Mouse (Mus musculus) CH12.LX (cell line): ENCODE measurements around the gene Pla2g10. TPM values are rescaled to one million over a fixed set of nuclear protein-coding genes. Genes with fewer than 3 reads are reported as not detected.

Source experiments
- DNase-seq: peaks from one replicate; pipeline ENCODE4 v3.0.0-alpha.2; 2013; ENCODE audit errors: extremely low read depth
- H3K27ac ChIP-seq: 2 replicates; pipeline ENCODE4 v1.5.1; 2012; ENCODE audit warnings: low read depth, mild to moderate bottlenecking, control low read depth, moderate library complexity; ENCODE audit not compliant: insufficient read depth
- H3K27me3 ChIP-seq: replicated peaks from 2 replicates; pipeline ENCODE3; 2012; ENCODE audit warnings: inconsistent platforms
- H3K36me3 ChIP-seq, 2 experiments: replicated peaks in 1 of 2; 2 replicates each; pipeline versions ENCODE3 to v1.6.1; 2012; ENCODE audit warnings: inconsistent platforms in 1 of 2, low read length in 1 of 2, mild to moderate bottlenecking in 1 of 2, mixed read lengths in 1 of 2, moderate library complexity in 1 of 2; ENCODE audit not compliant: control insufficient read depth in 1 of 2, insufficient read depth in 1 of 2
- H3K4me1 ChIP-seq, 2 experiments: 2 replicates each; pipeline ENCODE4 v1.6.1; 2012; ENCODE audit warnings: inconsistent platforms in 1 of 2, moderate library complexity in 1 of 2; ENCODE audit not compliant: insufficient read depth in 2 of 2, control insufficient read depth in 1 of 2
- H3K4me2 ChIP-seq: 2 replicates; pipeline ENCODE4 v1.6.1; 2012; ENCODE audit warnings: low read depth, mild to moderate bottlenecking, control low read depth; ENCODE audit not compliant: poor library complexity, insufficient read depth, severe bottlenecking
- H3K4me3 ChIP-seq, 3 experiments: fragments of 150-350 bp in 1 of 3; sonication (generic) in 1 of 3; replicated peaks in 1 of 3; 2 replicates each; pipeline versions ENCODE3 to v1.5.1; 2011 to 2012; ENCODE audit warnings: low read depth in 2 of 3, low read length in 2 of 3, mild to moderate bottlenecking in 2 of 3, moderate library complexity in 2 of 3, control low read depth in 1 of 3, improper control_type of control experiment in 1 of 3, inconsistent platforms in 1 of 3, mixed read lengths in 1 of 3; ENCODE audit not compliant: poor library complexity in 1 of 3
- H3K79me2 ChIP-seq: replicated peaks from 2 replicates; pipeline ENCODE4 v1.6.1; 2012; ENCODE audit warnings: mild to moderate bottlenecking, moderate library complexity; ENCODE audit not compliant: control insufficient read depth, poor library complexity, insufficient read depth, severe bottlenecking; ENCODE audit errors: extremely low read depth
- H3K9ac ChIP-seq: 2 replicates; pipeline ENCODE4 v1.6.1; 2012; ENCODE audit warnings: low read depth, mild to moderate bottlenecking, control low read depth, moderate library complexity; ENCODE audit not compliant: insufficient read depth
- H3K9me3 ChIP-seq: replicated peaks from 2 replicates; pipeline ENCODE3; 2012; ENCODE audit warnings: low read length, inconsistent platforms, mixed read lengths
- BHLHE40 ChIP-seq: IDR thresholded peaks from 2 replicates; pipeline ENCODE4 v1.6.1; 2011; ENCODE audit warnings: mild to moderate bottlenecking, low read depth, low read length, improper control_type of control experiment
- CTCF ChIP-seq, 2 experiments: IDR thresholded peaks in 1 of 2; conservative IDR thresholded peaks in 1 of 2; 2 replicates each; pipeline ENCODE4 v1.5.1; 2011 to 2012; ENCODE audit warnings: low read depth in 2 of 2, low read length in 2 of 2, improper control_type of control experiment in 1 of 2, inconsistent platforms in 1 of 2, mild to moderate bottlenecking in 1 of 2, moderate library complexity in 1 of 2
- E2F4 ChIP-seq: IDR thresholded peaks from 2 replicates; pipeline ENCODE4 v1.6.1; 2011; ENCODE audit warnings: low read depth, low read length, improper control_type of control experiment; ENCODE audit not compliant: insufficient replicate concordance
- ETS1 ChIP-seq: conservative IDR thresholded peaks from 2 replicates; pipeline ENCODE4 v1.6.1; 2012; ENCODE audit warnings: low read depth, mild to moderate bottlenecking, inconsistent platforms, low read length, improper control_type of control experiment, moderate library complexity
- IRF4 ChIP-seq: IDR thresholded peaks from 2 replicates; pipeline ENCODE4 v1.6.1; 2014; ENCODE audit warnings: low read depth, mild to moderate bottlenecking, inconsistent platforms, low read length, improper control_type of control experiment
- MAFK ChIP-seq: IDR thresholded peaks from 2 replicates; pipeline ENCODE4 v1.6.1; 2011; ENCODE audit warnings: low read length, improper control_type of control experiment; ENCODE audit not compliant: insufficient replicate concordance
- MXI1 ChIP-seq: IDR thresholded peaks from 2 replicates; pipeline ENCODE4 v1.6.1; 2011; ENCODE audit warnings: mild to moderate bottlenecking, low read depth, low read length, improper control_type of control experiment
- MYC ChIP-seq: IDR thresholded peaks from 2 replicates; pipeline ENCODE4 v1.6.1; 2011; ENCODE audit warnings: low read depth, mild to moderate bottlenecking, improper control_type of control experiment, low read length
- PAX5 ChIP-seq: IDR thresholded peaks from 2 replicates; pipeline ENCODE4 v1.6.1; 2012; ENCODE audit warnings: low read length, inconsistent platforms, mixed read lengths
- POLR2AphosphoS2 ChIP-seq: IDR thresholded peaks from 2 replicates; pipeline ENCODE4 v1.6.1; 2011; ENCODE audit warnings: low read depth, low read length, improper control_type of control experiment
- RAD21 ChIP-seq: IDR thresholded peaks from 2 replicates; pipeline ENCODE4 v1.6.1; 2011; ENCODE audit warnings: low read depth, mild to moderate bottlenecking, low read length, improper control_type of control experiment, moderate library complexity
- SMC3 ChIP-seq: IDR thresholded peaks from 2 replicates; pipeline ENCODE4 v1.6.1; 2011; ENCODE audit warnings: low read depth, low read length, improper control_type of control experiment
- TCF12 ChIP-seq: IDR thresholded peaks from 2 replicates; pipeline ENCODE4 v1.6.1; 2014; ENCODE audit warnings: low read depth, mild to moderate bottlenecking, inconsistent platforms, low read length, improper control_type of control experiment
- UBTF ChIP-seq: IDR thresholded peaks from 2 replicates; pipeline ENCODE4 v1.6.1; 2012; ENCODE audit warnings: low read depth, mild to moderate bottlenecking, inconsistent platforms, low read length, improper control_type of control experiment, moderate library complexity
- ZKSCAN1 ChIP-seq: IDR thresholded peaks from 2 replicates; pipeline ENCODE4 v1.6.1; 2012; ENCODE audit warnings: low read depth, inconsistent platforms, low read length, improper control_type of control experiment, borderline replicate concordance
- ZMIZ1 ChIP-seq: IDR thresholded peaks from 2 replicates; pipeline ENCODE4 v1.6.1; 2012; ENCODE audit warnings: low read depth, mild to moderate bottlenecking, inconsistent platforms, low read length, improper control_type of control experiment
- ZNF384 ChIP-seq: IDR thresholded peaks from 2 replicates; pipeline ENCODE4 v1.6.1; 2012; ENCODE audit warnings: low read depth, low read length, improper control_type of control experiment, inconsistent platforms
- dilution Hi-C: fragments of 300-500 bp; cut with MboI; formaldehyde crosslinking; loops from 2 replicates; pipeline ENCODE4 v1.14.3; 2020; ENCODE audit warnings: low sequenced_read_pairs; ENCODE audit not compliant: extremely low pct_unique_long_range_greater_than_20kb, extremely low pct_ligation_motif_present
- in situ Hi-C: fragments of 300-500 bp; cut with MboI; formaldehyde crosslinking; loops from 3 replicates; pipeline ENCODE4 v1.14.3; 2019; ENCODE audit warnings: low sequenced_read_pairs, low pct_ligation_motif_present, low pct_unique_long_range_greater_than_20kb, mixed read lengths
- polyA plus RNA-seq: library from polyadenylated mRNA; unstranded; fragments of >175 nt; gene quantifications from 2 replicates; pipeline ENCODE4 v1.2.1, GENCODE M21; 2012; ENCODE audit warnings: low read depth; ENCODE audit not compliant: insufficient read length
- total RNA-seq, 2 experiments: library from RNA; depleted of rRNA; stranded (reverse); fragments of 300-350 nt in 1 of 2; fragments of >200 nt in 1 of 2; gene quantifications; 2 replicates each; pipeline ENCODE4 v1.2.3; 2012 to 2014

Pla2g10 gene
- total and polyA plus RNA-seq, 3 experiments: not detected

DNA sequence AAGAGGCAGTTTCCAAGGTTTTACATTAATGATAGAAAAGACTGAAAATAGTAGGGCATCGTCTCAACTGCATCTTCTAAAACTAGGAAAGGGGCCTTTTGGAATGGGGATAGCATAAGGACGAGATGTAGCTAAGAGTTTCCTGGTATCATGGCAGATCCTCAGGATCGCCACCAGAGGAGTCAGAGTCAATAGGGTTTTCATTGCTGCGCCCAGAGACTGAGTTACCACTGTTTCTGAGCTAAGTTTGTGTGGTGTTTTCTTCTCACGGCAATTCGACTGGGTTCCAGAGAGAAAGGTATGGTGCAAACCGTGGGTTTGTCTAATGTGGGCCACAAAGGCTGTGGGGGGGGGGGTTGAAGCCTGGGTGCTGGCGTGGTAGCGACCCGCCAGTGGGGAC, 26.1 kb downstream of the Pla2g10 start:
- no peak for DNase-seq
- in situ Hi-C loops (no loop called here), dilution Hi-C loops (no loop called here)
- peaks cover 35 to 71% of the 10 kb centered on the region in 2 experiments for H3K36me3 ChIP-seq
- H3K9ac ChIP-seq: no peak overlapping the region
- no peaks in the 10 kb centered on the region for H3K9me3 ChIP-seq
- H3K27me3 ChIP-seq: no peaks in the 10 kb centered on the region
- H3K4me1 ChIP-seq: no peaks in the 10 kb centered on the region
- no peak overlapping the region for H3K27ac ChIP-seq
- no peak overlapping the region for H3K4me2 ChIP-seq
- TF ChIP-seq UBTF (no peak), E2F4 (no peak), POLR2AphosphoS2 (no peak), PAX5 (no peak)
- H3K4me3 ChIP-seq: no peak overlapping the region
- H3K79me2 ChIP-seq: no peaks in the 10 kb centered on the region

GRCm38 (mm10) chr16:13702184-13702583, 28.6 kb downstream of the Pla2g10 start:
- Histone ChIP-seq H3K9ac (no peak overlapping the region), H3K27ac (no peak overlapping the region), H3K9me3 (no peaks in the 10 kb centered on the region), H3K79me2 (no peaks in the 10 kb centered on the region), H3K36me3 (peaks cover 54 to 84% of the 10 kb centered on the region in 2 experiments), H3K4me3 (no peak overlapping the region), H3K27me3 (no peaks in the 10 kb centered on the region), H3K4me1 (no peaks in the 10 kb centered on the region), H3K4me2 (no peak overlapping the region)
- TF ChIP-seq RAD21 (no peak), MXI1 (no peak), BHLHE40 (no peak), ETS1 (no peak), ZKSCAN1 (no peak), MAFK (no peak), ZNF384 (no peak), SMC3 (no peak), ZMIZ1 (no peak), TCF12 (no peak), MYC (no peak)
- dilution Hi-C loops (no loop called here), in situ Hi-C loops (no loop called here)
- no peak for DNase-seq

GRCm38 (mm10) chr16:13698998-13699397, 31.8 kb downstream of the Pla2g10 start:
- H3K4me1 ChIP-seq: no peaks in the 10 kb centered on the region
- H3K4me3 ChIP-seq: no peak overlapping the region
- no peaks in the 10 kb centered on the region for H3K27me3 ChIP-seq
- no peaks in the 10 kb centered on the region for H3K79me2 ChIP-seq
- H3K36me3 ChIP-seq: peaks cover 75 to 92% of the 10 kb centered on the region in 2 experiments
- TF ChIP-seq IRF4 (no peak), RAD21 (peak; percentile 32), CTCF (conservative IDR thresholded peaks at IDR 0.05 in 1 of 2, IDR thresholded peaks at IDR 0.05 in 1 of 2; ENCODE audit: low read depth in 2 of 2, low read length in 2 of 2) (peak; percentile 43 to 96; a peak in 3 of 4 replicates)
- in situ Hi-C loops: no loop called here
- peak; percentile 31 for DNase-seq
- H3K9ac ChIP-seq: no peak overlapping the region
- no peaks in the 10 kb centered on the region for H3K9me3 ChIP-seq
- no peak overlapping the region for H3K27ac ChIP-seq
- dilution Hi-C loops: no loop called here
- no peak overlapping the region for H3K4me2 ChIP-seq
